Mouse (Mus musculus): ENCODE measurements around the gene Thbs3. TPM values are rescaled to one million over a fixed set of nuclear protein-coding genes. Genes with fewer than 3 reads are reported as not detected.
A peak's percentile ranks its signal among the peaks of the same experiment; 100 is the strongest.

Thbs3 gene
- total RNA-seq, 4 experiments from 2014 or later: 27.4 to 40.7 (median 35.3) TPM

DNA sequence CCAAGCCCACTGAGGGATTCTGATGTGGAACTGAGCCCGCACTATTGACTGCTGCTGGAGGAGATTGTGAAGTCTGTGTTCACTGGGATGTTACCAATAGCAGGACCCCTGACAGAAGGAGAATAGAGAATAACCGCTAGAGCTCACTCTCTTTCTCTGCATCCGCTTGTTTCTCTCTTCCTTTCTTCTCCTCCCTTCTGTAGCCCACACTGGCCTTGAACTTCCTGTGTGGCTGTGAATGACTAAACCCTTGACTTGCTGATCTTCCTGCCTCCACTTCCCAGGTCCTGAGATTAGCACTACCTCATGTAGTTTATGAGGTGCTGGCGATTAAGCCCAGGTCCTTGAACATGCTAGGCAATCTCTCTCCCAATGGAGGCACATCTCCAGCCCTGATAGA lies 32.5 kb downstream of the Thbs3 start:
- no peak for DNase-seq (ENCODE audit: low spot score in 2 of 2)

DNA sequence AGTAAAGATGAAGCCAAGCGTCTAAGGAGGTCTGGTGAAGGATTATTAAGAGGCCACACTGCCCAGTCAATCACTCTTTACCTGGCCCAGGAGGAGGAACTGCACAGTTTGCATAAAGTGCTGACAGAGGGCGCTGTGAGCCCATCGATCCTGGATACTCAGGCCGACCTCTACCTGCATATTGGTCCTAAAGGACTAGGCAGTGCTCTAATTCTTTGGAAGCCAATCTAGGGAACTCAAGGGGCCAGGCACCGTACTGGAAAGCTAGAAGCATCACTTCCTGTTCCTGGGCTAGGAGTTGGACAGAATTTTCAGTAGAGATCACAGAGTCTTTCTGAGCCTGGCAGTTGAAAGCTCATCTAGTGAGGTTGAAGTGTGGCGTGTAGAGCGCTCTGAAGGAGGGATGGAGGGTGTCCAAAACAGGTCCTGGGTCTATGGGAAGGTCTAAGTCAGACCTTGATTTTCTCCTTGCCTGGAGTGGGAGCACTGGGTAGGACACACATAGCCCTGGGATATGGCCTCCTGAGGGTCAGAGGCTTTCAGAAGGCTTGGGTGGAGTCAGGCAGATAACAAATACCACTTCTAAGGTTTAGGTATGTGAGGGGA lies 35.6 kb downstream of the Thbs3 start:
- DNase-seq (ENCODE audit: low spot score in 2 of 2): no peak

DNA sequence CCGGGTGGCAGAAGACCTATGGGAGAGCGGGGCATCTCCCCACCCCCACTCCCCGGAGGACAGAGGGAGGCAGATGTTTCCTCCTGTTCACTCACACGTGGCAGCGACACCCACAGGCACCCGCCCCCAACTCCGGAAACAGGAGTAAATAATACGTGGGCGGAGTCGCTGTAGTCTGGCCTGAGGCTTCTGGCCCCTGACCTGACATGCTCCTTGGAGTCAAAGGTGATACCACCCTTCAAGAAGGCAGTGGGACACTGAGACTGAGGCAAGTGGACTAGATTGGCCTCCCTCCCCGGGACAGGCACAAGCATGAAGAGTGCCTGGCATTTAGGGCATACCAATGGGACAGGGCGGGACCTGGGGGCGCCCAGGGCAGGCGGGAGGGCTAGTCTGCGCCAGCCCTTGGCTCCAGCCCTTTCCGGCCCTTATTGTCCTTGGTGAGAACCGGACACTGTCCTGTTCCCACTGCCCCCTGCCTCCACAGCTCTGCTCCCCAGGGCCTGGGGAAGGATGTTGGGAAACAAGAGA lies 36.5 kb downstream of the Thbs3 start:
- no peak for DNase-seq (ENCODE audit: low spot score in 2 of 2)

DNA sequence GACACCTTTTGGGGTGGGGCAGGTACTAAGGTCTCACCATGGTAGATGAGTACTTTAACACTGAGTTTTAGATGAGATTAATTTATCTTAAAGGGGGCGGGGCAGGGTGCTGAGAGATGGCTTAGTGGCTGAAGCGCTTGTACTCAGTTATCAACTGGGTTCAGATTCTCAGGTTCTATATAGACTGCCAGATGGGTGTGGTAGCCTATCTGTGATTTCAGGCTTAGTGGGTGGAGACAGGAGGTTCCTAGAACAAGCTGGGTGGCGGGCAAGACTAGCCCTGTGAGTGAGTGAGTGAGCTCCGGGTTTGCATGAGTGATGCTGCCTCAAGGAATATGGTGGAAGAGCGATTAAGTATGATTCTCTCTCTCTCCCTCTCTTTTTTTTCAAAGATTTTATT lies 40.0 kb downstream of the Thbs3 start:
- DNase-seq (ENCODE audit: low spot score in 2 of 2): no peak

DNA sequence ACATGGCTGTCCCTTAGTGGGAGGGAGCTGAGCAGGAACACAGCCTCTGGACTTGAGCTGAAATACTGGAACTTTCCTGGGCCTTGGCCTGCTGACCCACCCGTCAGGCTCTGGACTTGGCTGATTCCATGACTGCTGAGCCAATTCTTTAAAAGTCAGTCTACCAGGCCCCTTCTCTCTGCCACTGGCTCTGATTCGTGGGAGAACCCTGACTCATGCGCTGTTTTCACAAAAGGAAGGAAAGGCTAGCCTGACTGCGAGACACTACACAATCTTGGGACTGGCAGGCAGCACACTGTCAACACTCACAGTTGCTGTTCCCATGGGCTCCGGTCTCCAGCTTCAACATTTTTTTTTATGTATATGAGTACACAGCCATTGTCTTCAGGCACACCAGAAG lies 41.2 kb downstream of the Thbs3 start:
- peak in 1 of 2 experiments; percentile 2 for DNase-seq (ENCODE audit: low spot score in 2 of 2)

DNA sequence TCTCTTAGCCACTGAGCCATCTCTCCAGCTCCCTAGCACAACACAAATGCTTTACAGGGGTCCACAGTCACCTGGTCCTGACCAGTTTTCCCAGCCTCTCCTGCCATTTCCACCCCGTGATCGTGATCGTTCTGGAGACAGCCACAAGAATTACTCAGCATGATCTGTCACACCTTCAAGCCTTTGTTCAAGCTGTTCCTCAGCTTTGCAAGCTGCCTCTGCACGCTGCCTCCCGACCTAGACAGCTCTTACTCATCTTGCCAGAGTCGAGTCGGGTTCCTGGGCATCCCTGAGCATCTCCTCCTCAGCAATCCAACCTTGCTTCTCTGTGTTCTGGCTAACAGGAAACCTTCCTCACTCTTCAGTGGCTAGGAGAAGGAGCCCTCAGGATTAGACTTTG lies 44.1 kb downstream of the Thbs3 start, which contains the start of gene Dpm3:
Gene Dpm3, plus strand, starts transcription at position 283 of the 400 bp plus-strand sequence.
- no peak for DNase-seq (ENCODE audit: low spot score in 2 of 2)

DNA sequence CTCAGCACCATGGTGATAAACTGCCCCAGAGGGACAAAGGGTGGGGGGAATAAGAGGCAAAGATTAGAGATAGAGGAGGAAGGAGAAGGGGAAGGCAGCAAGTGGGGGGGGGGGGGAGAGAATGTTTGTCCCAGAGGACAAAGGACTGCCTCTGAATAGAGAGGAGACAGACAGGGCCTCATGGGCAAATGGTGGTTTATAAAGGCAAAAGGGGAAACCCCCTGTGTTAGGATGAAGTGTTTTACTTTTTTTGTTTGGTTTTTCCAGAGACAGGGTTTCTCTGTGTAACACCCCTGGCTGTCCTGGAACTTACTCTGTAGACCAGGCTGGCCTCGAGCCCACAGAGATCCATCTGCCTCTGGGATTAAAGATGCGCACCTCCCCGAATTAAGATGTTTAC lies 45.2 kb downstream of the Thbs3 start:
- no peak for DNase-seq (ENCODE audit: low spot score in 2 of 2)

DNA sequence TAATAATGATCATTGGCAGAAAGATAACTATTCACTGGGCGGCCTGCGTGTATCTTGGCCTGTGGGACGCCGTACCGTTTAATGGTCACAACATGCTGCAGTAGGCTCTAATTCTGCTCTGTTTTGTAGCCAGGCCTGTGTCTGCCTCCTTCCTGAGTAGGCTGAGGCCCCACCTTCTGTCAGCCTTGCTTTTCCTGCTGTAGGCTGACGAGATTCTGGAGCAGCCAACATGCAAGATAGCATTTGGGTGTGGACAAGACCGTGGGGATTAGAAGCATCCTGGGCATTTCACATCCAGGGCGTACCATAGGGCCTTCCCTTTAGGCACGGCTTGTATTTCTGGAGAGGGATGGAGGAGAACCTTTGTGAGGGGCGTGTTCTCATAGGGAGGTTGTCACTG lies 47.4 kb downstream of the Thbs3 start:
- no peak for DNase-seq (ENCODE audit: low spot score in 2 of 2)

DNA sequence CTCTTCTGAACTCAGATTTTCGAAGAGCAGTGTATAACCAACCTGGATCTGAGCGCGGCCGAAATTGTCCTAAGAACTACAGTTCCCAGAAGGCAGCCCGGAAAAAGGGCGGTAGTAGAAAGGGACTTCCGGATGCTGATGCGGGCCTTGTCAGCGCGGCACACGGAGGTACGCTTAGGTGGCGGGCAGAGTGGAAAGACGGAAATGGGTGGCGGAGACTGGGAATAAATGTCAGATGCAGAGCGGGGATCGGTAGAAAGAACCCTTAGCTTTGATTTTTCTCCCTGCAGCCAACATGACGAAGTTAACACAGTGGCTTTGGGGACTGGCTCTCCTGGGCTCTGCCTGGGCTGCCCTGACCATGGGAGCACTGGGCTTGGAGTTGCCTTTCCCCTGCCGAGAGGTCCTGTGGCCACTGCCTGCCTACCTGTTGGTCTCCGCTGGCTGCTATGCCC lies 51.5 kb downstream of the Thbs3 start:
- peak; percentile 78 to 83 for DNase-seq (ENCODE audit: low spot score in 2 of 2)

DNA sequence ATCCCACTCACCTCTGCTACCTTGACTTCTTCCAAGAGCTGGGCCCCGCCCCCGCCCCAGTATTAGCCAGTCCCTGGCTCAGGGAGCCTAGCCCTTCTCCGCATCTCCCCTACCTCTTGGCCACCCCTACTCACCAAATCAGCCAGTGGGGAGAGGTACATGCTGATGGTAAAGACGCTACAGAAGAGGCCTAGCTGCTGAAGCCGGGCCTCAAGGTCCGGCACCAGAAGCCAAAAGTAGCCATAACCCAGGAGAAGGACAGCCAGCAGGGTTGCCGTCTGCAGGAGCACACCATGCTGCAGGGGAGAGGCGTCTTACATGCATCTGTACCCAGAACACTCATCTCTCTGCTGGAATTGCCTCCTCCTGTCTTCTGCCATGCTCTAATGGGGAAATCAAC lies 53.9 kb downstream of the Thbs3 start:
- DNase-seq (ENCODE audit: low spot score in 2 of 2): no peak

DNA sequence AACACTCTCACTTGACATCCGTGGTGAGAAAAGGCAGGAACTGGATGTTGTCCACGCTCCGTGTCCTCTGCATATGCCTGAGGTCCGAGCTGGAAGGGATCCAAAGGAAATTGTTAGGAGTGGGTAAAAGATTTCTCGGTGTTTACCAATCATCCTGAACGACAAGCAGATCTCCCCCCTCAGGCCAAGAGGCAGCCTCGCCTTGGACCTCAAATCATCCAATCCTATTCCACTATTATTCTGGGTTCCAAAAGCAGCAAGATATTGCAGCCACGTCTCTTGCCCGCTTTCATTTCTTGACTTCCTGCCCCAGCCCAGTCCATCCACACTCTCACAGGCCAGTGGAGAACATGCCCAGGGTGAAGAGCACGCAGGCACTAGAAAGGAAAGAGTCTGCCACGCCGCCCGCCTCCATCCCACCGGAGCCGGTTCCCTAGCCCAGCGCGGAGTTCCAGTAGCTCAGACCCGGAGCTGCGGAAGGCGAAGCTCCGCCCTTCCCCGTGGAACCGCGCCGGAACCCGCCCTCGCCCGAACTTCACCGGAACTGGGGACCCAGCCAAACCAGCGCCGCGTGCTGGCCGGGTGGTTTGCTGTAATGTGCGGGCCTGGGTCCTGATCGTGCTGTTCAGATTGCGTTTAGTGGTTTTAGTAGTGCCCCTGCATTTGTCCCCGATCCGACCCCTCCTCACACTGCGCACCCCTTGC lies 55.2 kb downstream of the Thbs3 start, which contains the start of gene Slc50a1:
Gene Slc50a1, minus strand, starts transcription at position 520 of the 705 bp plus-strand sequence.
- peak; percentile 60 to 80 for DNase-seq (ENCODE audit: low spot score in 2 of 2)

DNA sequence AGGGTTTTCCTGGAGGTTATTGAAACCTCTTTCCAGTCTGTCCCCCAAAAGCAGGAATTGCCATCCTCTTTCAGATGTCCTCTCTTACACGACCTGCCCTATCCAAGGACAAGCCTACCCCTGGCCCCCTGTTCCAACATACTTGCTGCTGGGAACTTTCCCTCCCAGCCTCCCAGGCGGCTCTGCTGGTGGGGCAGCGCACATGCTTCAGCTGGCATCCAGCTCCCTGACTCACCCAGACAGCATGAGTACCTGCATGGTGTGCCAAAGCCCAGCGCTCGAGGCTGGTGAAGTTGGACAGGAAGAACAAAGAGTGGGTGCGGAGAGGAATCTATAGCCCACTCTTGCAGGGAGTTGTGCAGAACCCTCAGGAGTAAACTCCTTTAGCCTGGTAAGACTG lies 55.9 kb downstream of the Thbs3 start:
- peak; percentile 68 to 71 for DNase-seq (ENCODE audit: low spot score in 2 of 2)

DNA sequence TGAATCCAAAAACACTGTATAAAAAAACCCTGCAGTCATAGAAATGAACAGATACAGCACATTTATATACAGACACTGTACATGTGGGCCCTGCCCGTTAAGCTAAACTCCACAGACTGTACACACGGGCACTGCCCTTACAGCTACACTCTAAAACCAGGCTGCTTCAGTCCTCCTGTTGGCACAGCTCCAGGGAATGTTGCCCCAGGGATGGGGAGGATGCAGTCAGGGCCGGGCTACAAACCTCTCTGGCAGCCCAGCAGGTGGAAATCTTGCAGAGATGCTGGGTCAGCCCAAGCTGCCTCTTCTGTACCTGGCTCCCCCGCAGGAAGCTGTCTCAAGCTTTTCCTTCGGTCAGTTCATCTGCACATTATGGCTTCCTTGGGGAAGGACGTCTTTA lies 56.8 kb downstream of the Thbs3 start:
- DNase-seq (ENCODE audit: low spot score in 2 of 2): no peak

DNA sequence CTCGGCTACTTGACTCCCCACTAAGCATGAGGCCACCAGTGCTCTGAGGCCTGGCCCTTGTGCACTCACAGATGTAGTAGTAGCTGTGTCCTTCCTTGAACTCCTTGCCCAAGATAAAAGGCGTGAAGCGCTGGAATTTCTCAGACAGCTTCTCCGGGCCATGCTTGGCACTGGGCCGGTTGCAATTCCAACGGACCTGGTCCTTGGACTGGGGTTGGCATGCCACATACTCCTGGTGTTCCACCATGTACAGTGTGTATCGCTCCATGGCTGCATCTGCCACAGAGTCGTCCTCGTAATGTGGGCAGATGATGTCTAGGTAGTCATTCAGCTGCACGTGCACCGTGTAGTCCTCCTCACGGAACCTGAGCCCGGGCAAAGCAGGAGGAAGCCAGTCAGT lies 61.1 kb downstream of the Thbs3 start:
- DNase-seq (ENCODE audit: low spot score in 2 of 2): no peak

Small RNAs within 50 kb of the gene (microRNA-seq; reads per million reads assigned to microRNA genes)
- gene Mir92b: 6,804 to 10,287 reads per million in 2 experiments

Other genes with a start within 250 kb of the Thbs3 start
- 100 to 1,000 TPM; 144 to 149 (median 146) TPM for gene Rusc1, start 121.9 kb upstream of the Thbs3 start, total RNA-seq (2022)
- gene Gm43738, start 114.1 kb upstream of the Thbs3 start, total RNA-seq (2022): under 1 TPM in 1 of 4 experiments, not detected in 3; 0.18 TPM
- gene Fdps, start 113.2 kb upstream of the Thbs3 start, total RNA-seq (2022): 100 to 1,000 TPM in 2 of 4 experiments, 10 to 100 TPM in 2; 84.1 to 119 (median 97.3) TPM
- gene Pklr, start 79.0 kb upstream of the Thbs3 start, total RNA-seq (2022): under 1 TPM in 1 of 4 experiments, not detected in 3; 0.14 TPM
- gene Hcn3, start 55.0 kb upstream of the Thbs3 start, total RNA-seq (2022): 10 to 100 TPM; 13.3 to 15.2 (median 14.2) TPM
- 10 to 100 TPM; 44.5 to 54.1 (median 48.9) TPM for gene Clk2, start 50.4 kb upstream of the Thbs3 start, total RNA-seq (2022)
- gene Scamp3, start 37.7 kb upstream of the Thbs3 start, total RNA-seq (2022): 10 to 100 TPM; 66.2 to 72.5 (median 69.1) TPM
- gene Fam189b, start 32.0 kb upstream of the Thbs3 start, total RNA-seq (2022): 10 to 100 TPM; 52.6 to 54.5 (median 53.5) TPM
- 10 to 100 TPM; 62.1 to 75.2 (median 68.5) TPM for gene Gba, start 12.3 kb upstream of the Thbs3 start, total RNA-seq (2022)
- 10 to 100 TPM; 85.4 to 96.0 (median 94.4) TPM for gene Mtx1, start 11.9 kb downstream of the Thbs3 start, total RNA-seq (2022)
- gene Muc1, start 13.9 kb downstream of the Thbs3 start, total RNA-seq (2022): 1 to 10 TPM in 2 of 4 experiments, under 1 TPM in 2; 0.37 to 1.7 (median 1.2) TPM
- 10 to 100 TPM; 73.9 to 82.9 (median 79.4) TPM for gene Krtcap2, start 30.8 kb downstream of the Thbs3 start, total RNA-seq (2022)
- gene Trim46, start 31.1 kb downstream of the Thbs3 start, total RNA-seq (2022): 10 to 100 TPM; 74.0 to 89.3 (median 80.2) TPM
- 10 to 100 TPM; 44.2 to 67.3 (median 61.7) TPM for gene Dpm3, start 44.2 kb downstream of the Thbs3 start, total RNA-seq (2022)
- 10 to 100 TPM; 51.8 to 69.9 (median 58.2) TPM for gene Slc50a1, start 55.4 kb downstream of the Thbs3 start, total RNA-seq (2022)
- 10 to 100 TPM in 2 of 4 experiments, 1 to 10 TPM in 2; 7.9 to 12.6 (median 10.5) TPM for gene Efna1, start 66.0 kb downstream of the Thbs3 start, total RNA-seq (2022)
- gene Efna3, start 107.8 kb downstream of the Thbs3 start, total RNA-seq (2022): 10 to 100 TPM; 57.7 to 72.8 (median 60.8) TPM
- gene Efna4, start 122.8 kb downstream of the Thbs3 start, total RNA-seq (2022): 1 to 10 TPM in 3 of 4 experiments, under 1 TPM in 1; 0.96 to 1.4 (median 1.1) TPM
- 100 to 1,000 TPM; 129 to 141 (median 137) TPM for gene Adam15, start 134.8 kb downstream of the Thbs3 start, total RNA-seq (2022)
- under 1 TPM; 0.32 to 0.47 (median 0.39) TPM for gene Dcst2, start 146.8 kb downstream of the Thbs3 start, total RNA-seq (2022)
- under 1 TPM in 2 of 4 experiments, not detected in 2; 0.16 to 0.48 TPM for gene Dcst1, start 150.1 kb downstream of the Thbs3 start, total RNA-seq (2022)
- gene Zbtb7b, start 179.6 kb downstream of the Thbs3 start, total RNA-seq (2022): 10 to 100 TPM; 12.6 to 18.7 (median 15.9) TPM
- 1 to 10 TPM; 1.9 to 7.1 (median 4.3) TPM for gene Lenep, start 187.6 kb downstream of the Thbs3 start, total RNA-seq (2022)
- gene Flad1, start 196.7 kb downstream of the Thbs3 start, total RNA-seq (2022): 10 to 100 TPM; 35.8 to 37.8 (median 37.1) TPM
- 1 to 10 TPM; 1.6 to 4.7 (median 2.5) TPM for gene Cks1b, start 203.2 kb downstream of the Thbs3 start, total RNA-seq (2022)
- 10 to 100 TPM; 16.4 to 22.3 (median 19.9) TPM for gene Shc1, start 203.3 kb downstream of the Thbs3 start, total RNA-seq (2022)
- 10 to 100 TPM; 49.4 to 61.0 (median 53.9) TPM for gene Pygo2, start 215.0 kb downstream of the Thbs3 start, total RNA-seq (2022)
- gene Pbxip1, start 221.5 kb downstream of the Thbs3 start, total RNA-seq (2022): 10 to 100 TPM; 39.6 to 71.2 (median 51.8) TPM
- 10 to 100 TPM; 29.5 to 33.7 (median 31.3) TPM for gene Pmvk, start 239.4 kb downstream of the Thbs3 start, total RNA-seq (2022)

Measured in layer of hippocampus, adult 8-10 months (tissue).